Mouse (Mus musculus) brain, embryonic 14.5 days (tissue): ENCODE results near the gene Tmem100. TPM values are rescaled to one million over a fixed set of nuclear protein-coding genes. Genes with fewer than 3 reads are reported as not detected.

Experiments
- DNase-seq: peaks from one replicate; pipeline ENCODE4 v3.0.0-alpha.2; 2011; ENCODE audit warnings: low read depth
- CTCF ChIP-seq: fragments of 200-500 bp; IDR thresholded peaks from 2 replicates; pipeline ENCODE4 v1.5.1; 2012; ENCODE audit warnings: inconsistent platforms, mild to moderate bottlenecking, moderate library complexity, borderline replicate concordance; ENCODE audit not compliant: insufficient read depth, insufficient read length; ENCODE audit errors: extremely low read depth
- POLR2A ChIP-seq: fragments of 200-500 bp; IDR thresholded peaks from 2 replicates; pipeline ENCODE4 v1.6.1; 2012; ENCODE audit warnings: mild to moderate bottlenecking, inconsistent platforms, borderline replicate concordance; ENCODE audit not compliant: poor library complexity, insufficient read depth, insufficient read length, severe bottlenecking; ENCODE audit errors: extremely low read depth
- polyA plus RNA-seq: library from polyadenylated mRNA; depleted of rRNA; stranded (reverse); fragments of >200 nt; gene quantifications from 2 replicates; pipeline ENCODE4 v1.2.3, GENCODE M21; 2012

The Tmem100 gene
- polyA plus RNA-seq, 1 experiment = 6.5 TPM

DNA sequence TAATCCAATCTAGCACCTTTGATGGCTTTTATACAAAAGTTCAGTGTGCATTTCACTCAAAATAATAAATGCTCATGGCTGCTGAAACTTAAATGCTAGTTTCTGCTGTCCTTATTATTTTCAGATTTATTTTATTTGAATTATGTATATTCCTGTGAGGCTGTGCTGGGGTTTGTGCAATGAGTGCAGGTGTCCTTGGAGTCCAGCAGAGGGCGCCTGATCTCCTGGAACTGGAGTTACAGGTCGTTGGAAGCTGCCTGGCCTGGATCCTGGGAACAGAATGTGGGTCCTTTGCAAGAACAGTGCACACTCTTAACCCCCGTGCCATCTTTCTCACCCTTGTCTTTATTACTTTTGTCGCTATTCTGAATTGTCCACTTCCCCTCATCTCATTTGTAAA is 6.3 kb downstream of the Tmem100 start:
- TF ChIP-seq POLR2A = no peak
- TF ChIP-seq CTCF = no peak
- DNase-seq = no peak

DNA sequence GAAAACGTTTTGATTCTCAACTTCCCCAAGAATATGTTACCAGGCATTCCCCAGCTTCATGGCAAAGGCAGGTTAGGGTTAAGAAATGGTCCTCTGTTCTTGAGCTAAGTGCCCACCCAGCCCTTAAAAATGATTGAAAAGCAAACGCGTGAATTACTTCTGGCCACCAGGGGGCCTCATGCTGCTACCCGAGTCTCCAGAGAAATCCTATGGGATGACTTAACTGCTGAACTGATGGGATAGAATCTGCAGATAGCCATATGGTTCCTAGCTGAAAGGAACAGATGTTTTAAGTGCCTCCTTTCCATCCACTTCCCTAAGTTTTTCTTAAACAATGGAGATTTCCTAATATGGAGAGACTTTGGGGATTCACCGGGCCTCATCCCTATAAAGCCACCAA is 7.9 kb downstream of the Tmem100 start:
- DNase-seq = peak; percentile 69
- TF ChIP-seq POLR2A (no peak), CTCF (peak; percentile 65; the same call in 1 of the 2 replicates)

DNA sequence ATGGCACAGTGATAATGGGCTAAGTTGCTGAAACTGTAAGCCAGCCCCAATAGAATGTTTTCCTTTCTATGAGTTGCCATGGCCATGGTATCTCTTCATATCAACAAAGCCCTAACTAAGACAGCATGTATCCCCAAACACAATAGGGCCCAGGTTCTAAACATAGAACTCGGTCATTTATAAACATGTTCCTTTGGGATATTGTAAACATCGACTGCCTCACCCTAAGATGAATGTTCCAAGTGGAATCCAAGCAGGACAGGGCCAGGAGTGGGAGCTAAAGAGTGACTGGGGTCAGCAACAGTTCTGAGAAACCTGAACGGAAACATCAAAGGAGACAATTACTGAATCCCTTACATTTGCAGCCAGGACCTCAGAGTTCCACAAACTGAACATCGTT is 14.3 kb downstream of the Tmem100 start:
- TF ChIP-seq CTCF = no peak
- no peak for TF ChIP-seq POLR2A
- DNase-seq = no peak

DNA sequence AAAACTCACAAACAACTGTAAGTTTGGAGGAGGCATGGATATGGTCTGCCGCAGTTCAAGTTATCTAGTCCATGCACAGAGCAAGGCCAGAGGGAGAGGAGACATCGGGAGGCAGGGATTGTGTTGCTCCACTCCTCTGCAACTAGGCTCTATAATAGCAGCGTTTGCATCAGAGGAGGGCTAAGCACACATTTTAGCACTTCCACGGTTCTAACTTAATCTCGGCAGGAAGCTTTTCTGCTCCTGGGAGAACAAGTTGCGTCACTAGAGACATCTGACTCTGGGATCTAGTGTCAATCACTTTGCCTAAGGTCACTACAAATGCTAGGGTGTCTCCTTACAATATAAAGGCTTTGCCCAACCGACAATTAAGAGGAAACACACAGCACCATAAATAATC is 16.1 kb downstream of the Tmem100 start:
- TF ChIP-seq CTCF (no peak), POLR2A (no peak)
- DNase-seq = no peak

DNA sequence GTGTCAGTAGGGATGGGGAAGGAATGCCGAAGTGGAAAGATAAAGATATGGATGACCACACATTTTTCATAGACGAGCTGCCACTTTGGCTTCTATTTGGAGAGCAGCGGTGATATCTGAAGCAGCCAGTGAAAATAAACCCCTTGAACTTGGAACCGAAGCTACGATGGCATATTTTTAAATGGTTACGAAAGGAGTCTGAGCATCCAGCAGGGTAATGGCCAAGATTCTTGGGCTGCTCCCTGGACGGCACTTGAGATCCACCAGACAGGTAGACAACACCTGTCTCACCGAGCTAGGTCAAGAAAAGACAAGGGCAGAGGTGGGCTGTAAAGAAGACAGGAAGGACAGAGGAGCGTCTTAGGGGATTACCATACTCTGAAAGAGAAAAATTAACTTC is 17.1 kb downstream of the Tmem100 start:
- TF ChIP-seq CTCF (no peak), POLR2A (no peak)
- DNase-seq = no peak

DNA sequence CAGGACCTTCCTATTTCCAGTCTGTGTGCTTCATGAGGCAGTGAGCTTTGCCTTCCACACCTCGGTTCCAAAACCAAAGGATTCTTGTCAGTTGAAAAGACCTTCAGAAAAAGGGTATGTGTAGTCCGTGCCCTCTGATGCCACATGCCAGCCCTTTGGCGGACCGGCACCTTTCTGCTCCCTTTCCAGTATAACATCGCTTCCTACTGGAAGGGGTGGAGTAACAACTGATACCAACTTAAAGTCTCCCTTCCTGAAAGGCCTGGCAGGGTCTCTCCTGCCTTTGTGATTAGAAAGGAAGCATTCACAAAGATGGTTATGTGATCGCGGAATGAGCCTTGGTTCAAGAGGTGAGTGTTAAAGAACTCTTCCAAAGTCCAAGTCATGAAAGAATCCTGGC is 19.9 kb downstream of the Tmem100 start:
- DNase-seq = no peak

DNA sequence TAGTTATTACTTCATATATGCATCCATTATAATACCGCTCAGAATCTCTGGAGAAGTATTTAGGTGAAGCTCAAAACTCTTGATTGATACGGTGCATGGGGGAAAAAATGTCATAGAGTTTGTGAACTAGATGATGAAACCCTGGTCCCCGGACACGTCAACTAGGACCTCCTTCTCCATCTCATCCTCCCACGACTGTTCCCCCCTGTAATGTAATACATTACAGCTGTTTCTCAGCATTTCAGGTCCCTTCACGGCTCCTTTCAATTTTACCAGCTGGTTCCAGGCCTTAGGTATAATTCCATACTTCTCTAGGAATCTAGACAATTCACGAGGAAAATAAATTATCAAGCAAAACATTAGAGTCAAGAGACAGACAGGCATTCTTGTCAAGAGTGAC is 22.6 kb downstream of the Tmem100 start:
- no peak for TF ChIP-seq POLR2A
- TF ChIP-seq CTCF = no peak

More for the DNA sequence above, 19.9 kb downstream of the Tmem100 start:
- TF ChIP-seq CTCF = no peak
- TF ChIP-seq POLR2A = no peak

DNA sequence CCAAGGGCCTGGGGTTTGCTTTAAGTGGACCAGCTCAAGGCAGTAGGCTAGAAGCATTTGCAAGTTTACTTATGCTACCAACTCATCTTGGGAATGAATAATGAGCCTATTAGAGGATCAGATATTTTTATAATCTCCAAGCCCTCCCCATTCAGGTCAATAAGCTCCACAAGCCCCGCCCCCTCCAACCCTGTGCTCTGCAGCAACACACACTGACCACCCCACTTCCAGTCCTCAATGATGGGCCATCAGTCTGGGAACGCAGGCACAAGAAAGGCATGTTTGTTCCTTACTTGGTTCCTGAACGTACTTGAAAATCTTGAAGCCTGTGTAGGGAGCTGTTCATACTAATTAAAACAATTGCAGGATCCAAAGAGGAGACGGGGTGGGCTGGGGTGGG is 23.7 kb downstream of the Tmem100 start:
- TF ChIP-seq POLR2A (no peak), CTCF (no peak)
- DNase-seq = no peak

More for the DNA sequence above, 22.6 kb downstream of the Tmem100 start:
- DNase-seq = no peak

DNA sequence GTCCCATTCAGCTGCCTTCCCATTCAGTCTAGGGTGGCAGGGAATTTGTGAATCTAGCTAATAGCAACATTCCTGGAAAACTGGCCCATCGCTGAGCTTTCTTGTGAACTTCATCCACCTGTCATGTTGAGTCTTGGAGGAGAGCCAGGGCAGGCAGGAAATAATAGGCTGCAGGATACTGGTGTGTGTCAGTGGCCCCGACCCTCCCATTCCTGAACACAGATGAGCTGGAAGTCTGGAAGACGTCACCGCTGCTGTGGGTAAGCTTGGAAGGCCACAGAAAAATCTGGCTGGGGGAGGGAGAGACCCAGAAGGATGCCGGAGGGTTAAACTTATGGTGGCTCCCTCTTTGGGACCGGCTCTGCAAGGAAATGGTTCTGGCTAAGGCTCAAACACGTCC is 24.3 kb downstream of the Tmem100 start:
- peak; percentile 42 for DNase-seq

DNA sequence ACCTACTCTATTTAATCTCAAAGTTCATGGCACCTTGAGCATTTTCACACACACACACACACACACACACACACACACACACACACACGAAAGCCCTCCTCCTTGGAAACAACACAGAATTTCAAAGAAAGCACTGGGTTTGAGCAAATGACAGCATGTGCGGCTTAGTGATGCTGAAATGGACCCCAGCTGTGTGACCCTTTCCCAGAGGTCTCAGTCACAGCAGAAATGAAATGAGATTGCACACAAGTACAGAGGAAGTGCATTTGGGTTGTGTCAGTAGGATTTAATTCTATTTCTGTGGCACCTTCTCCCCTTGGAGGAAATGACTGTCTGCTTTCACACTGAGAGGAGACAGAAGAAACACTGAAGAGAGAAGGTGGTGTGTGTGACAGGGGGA is 26.9 kb downstream of the Tmem100 start:
- TF ChIP-seq POLR2A = no peak
- no peak for TF ChIP-seq CTCF
- peak; percentile 41 for DNase-seq

More for the DNA sequence above, 24.3 kb downstream of the Tmem100 start:
- no peak for TF ChIP-seq CTCF
- TF ChIP-seq POLR2A = no peak

DNA sequence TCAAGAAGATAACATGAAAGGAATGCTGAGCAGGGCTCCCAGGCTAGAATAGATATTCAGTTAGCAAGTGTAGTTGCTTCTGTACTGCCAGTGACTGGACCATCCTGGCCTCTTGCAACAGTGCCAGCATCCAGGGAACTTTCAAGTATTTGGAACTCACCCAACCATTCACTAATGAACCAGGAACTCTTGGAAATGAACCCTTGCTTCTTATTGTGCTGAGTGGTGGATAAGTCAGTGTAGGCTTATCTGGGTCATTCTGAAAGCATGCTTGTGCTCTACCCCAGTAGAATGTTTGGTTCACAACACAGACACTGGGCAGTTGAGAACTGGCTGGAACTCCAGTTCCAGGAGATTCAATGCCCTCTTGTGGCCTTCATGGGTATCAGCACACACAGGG is 29.1 kb downstream of the Tmem100 start:
- no peak for TF ChIP-seq POLR2A
- no peak for TF ChIP-seq CTCF
- no peak for DNase-seq

DNA sequence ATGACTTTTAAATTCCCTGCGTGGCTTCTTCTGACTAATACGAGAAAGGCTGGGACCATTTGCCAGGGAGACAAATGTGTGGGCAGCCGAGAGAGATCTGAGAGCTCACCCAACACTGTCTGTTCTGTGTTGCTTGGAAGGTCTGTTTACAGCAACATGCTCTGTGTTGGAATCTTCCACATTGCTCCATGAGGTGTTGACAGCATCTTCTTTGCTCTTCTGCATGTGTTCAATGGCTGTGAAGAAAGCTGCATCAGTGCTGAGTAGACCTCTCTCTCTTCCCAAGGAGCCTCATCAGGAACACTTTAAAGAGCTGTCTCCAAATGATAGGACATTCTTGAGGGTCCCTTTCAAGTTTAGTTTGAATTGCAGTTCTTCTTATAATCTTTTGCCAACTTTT is 32.5 kb downstream of the Tmem100 start:
- TF ChIP-seq CTCF (no peak), POLR2A (no peak)
- DNase-seq = no peak

DNA sequence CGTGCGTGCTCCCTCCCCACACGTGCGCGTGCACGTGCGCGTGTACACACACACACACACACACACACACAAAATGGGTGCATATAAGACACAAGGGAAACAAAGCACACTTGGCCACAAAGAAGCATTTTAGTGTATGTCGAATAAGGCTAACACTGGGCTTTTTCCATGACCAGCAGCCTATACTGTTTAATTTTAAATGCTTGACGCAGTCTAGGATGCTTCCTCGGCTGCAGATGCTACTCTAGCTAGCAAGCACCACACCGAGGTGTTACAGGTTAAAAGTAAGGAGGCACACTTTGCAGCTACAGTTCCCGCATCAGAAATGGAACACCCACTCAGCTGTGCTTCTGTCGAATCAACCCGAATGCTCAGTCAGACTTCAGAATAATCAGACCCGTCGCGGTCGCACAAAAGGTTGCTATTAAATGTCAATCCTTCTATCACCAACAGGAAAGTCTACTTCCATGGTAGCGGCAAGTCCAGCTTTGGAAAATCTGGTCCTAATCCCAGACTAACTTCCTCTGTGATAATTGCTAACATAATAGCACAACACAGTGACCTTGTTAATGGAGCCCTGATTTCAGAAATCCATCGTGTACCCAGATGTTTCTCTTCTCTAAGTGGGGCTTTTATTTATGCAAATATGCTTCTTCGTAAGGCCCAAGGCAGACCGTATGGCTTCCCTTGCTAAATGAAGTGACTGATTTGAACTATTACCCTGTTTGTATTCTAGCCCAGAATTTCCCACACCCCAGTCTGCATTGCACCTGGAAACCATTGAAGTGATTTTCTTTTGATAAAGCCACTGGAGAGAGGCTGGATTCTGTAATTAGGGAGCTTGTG is 36.5 kb downstream of the Tmem100 start:
- peak; percentile 23 for DNase-seq
- TF ChIP-seq POLR2A = no peak
